Mouse (Mus musculus) ES-E14 (cell line): ENCODE measurements around the gene Klc2. TPM values are rescaled to one million over a fixed set of nuclear protein-coding genes. Genes with fewer than 3 reads are reported as not detected.

ENCODE experiments used
- DNase-seq: peaks from one replicate; pipeline ENCODE4 v3.0.0-alpha.2; 2013; ENCODE audit warnings: low read depth, low spot score
- H3K27ac ChIP-seq: 2 replicates; pipeline ENCODE4 v1.5.1; 2012; ENCODE audit warnings: low read depth, mild to moderate bottlenecking, low read length, moderate library complexity, mixed read lengths; ENCODE audit not compliant: poor library complexity, insufficient read depth, severe bottlenecking
- H3K36me3 ChIP-seq: 2 replicates; pipeline ENCODE4 v1.6.1; 2012; ENCODE audit warnings: mild to moderate bottlenecking, low read length, moderate library complexity, mixed read lengths; ENCODE audit not compliant: control insufficient read depth, poor library complexity, insufficient read depth, severe bottlenecking
- H3K4me1 ChIP-seq, 2 experiments: fragments of 150-350 bp in 1 of 2; sonication (generic) in 1 of 2; 2 replicates each; pipeline ENCODE4 v1.6.1; 2012; ENCODE audit warnings: low read length in 2 of 2, mild to moderate bottlenecking in 1 of 2, mixed read lengths in 1 of 2; ENCODE audit not compliant: control insufficient read depth in 2 of 2, insufficient read depth in 2 of 2, poor library complexity in 1 of 2
- H3K4me3 ChIP-seq, 2 experiments: fragments of 150-350 bp in 1 of 2; sonication (generic) in 1 of 2; 2 replicates each; pipeline ENCODE4 v1.5.1; 2012; ENCODE audit warnings: low read length in 2 of 2, low read depth in 1 of 2, mild to moderate bottlenecking in 1 of 2, mixed read lengths in 1 of 2; ENCODE audit not compliant: insufficient read depth in 1 of 2, poor library complexity in 1 of 2, severe bottlenecking in 1 of 2
- H3K9ac ChIP-seq: 2 replicates; pipeline ENCODE4 v1.6.1; 2012; ENCODE audit warnings: low read depth, mild to moderate bottlenecking, low read length, mixed read lengths; ENCODE audit not compliant: poor library complexity, insufficient read depth, severe bottlenecking
- H3K9me3 ChIP-seq: fragments of 150-350 bp; sonication (generic); 2 replicates; pipeline ENCODE4 v1.6.1; 2012; ENCODE audit warnings: low read depth, mild to moderate bottlenecking, low read length; ENCODE audit not compliant: control insufficient read depth, insufficient read depth
- CHD2 ChIP-seq: IDR thresholded peaks from 2 replicates; pipeline ENCODE4 v1.6.1; 2014; ENCODE audit warnings: mild to moderate bottlenecking, low read depth, low read length, inconsistent platforms
- HCFC1 ChIP-seq: IDR thresholded peaks from 2 replicates; pipeline ENCODE4 v1.6.1; 2012; ENCODE audit warnings: low read length, inconsistent platforms, borderline replicate concordance; ENCODE audit not compliant: insufficient read depth
- MAFK ChIP-seq: IDR thresholded peaks from 2 replicates; pipeline ENCODE4 v1.6.1; 2014; ENCODE audit warnings: mild to moderate bottlenecking, low read depth, low read length, inconsistent platforms; ENCODE audit not compliant: insufficient read depth
- ZC3H11A ChIP-seq: IDR thresholded peaks from 2 replicates; pipeline ENCODE4 v1.6.1; 2012; ENCODE audit warnings: low read depth, mild to moderate bottlenecking, inconsistent platforms, low read length, borderline replicate concordance
- ZNF384 ChIP-seq: IDR thresholded peaks from 2 replicates; pipeline ENCODE4 v1.6.1; 2012; ENCODE audit warnings: low read depth, low read length, inconsistent platforms
- in situ Hi-C, 2 experiments: fragments of 600-800 bp; cut with MboI; formaldehyde crosslinking; loops; one replicate each; pipeline ENCODE4 v1.15.1; 2025; ENCODE audit warnings: low sequenced_read_pairs in 2 of 2, inconsistent platforms in 1 of 2; ENCODE audit not compliant: unreplicated experiment in 2 of 2
- total RNA-seq: library from RNA; depleted of rRNA; stranded (reverse); fragments of 300-350 nt; gene quantifications from 2 replicates; pipeline ENCODE4 v1.2.3, GENCODE M21; 2012

Klc2 gene
- total RNA-seq, 1 experiment, result 14.7 TPM

GRCm38 (mm10) chr19:5083961-5084833, 34.2 kb downstream of the Klc2 start:
- Histone ChIP-seq H3K36me3 (no peaks in the 10 kb centered on the region), H3K4me3 (peak overlapping the region; percentile 76 to 85; a peak in 2 of 4 replicates), H3K27ac (no peak overlapping the region), H3K9ac (no peak overlapping the region), H3K9me3 (no peaks in the 10 kb centered on the region), H3K4me1 (peaks cover 2 to 18% of the 10 kb centered on the region in 2 experiments; a peak in 3 of 4 replicates)
- TF ChIP-seq MAFK, result no peak
- TF ChIP-seq ZC3H11A, result no peak
- TF ChIP-seq HCFC1, result no peak
- no peak for TF ChIP-seq CHD2
- TF ChIP-seq ZNF384, result no peak
- in situ Hi-C loops, result no loop called here
- no peak for DNase-seq

- no peak for TF ChIP-seq HCFC1
- no peak for TF ChIP-seq MAFK
- TF ChIP-seq ZC3H11A, result no peak
- no peak for TF ChIP-seq CHD2
- TF ChIP-seq ZNF384, result no peak
- Histone ChIP-seq H3K4me1 (peaks cover 0 to 15% of the 10 kb centered on the region in 2 experiments; a peak in 2 of 4 replicates), H3K4me3 (peak overlapping the region; percentile 38 to 49; a peak in 3 of 4 replicates), H3K36me3 (no peaks in the 10 kb centered on the region), H3K9ac (no peak overlapping the region), H3K27ac (no peak overlapping the region), H3K9me3 (no peaks in the 10 kb centered on the region)
- DNase-seq, result no peak
- in situ Hi-C loops, result no loop called here
Measured at GRCm38 (mm10) chr19:5082596-5082995, 35.8 kb downstream of the Klc2 start.

GRCm38 (mm10) chr19:5082005-5082404, 36.4 kb downstream of the Klc2 start:
- peak overlapping the region; percentile 38 to 49 for H3K4me3 ChIP-seq
- H3K9ac ChIP-seq, result no peak overlapping the region
- DNase-seq, result no peak
- H3K27ac ChIP-seq, result no peak overlapping the region
- no peaks in the 10 kb centered on the region for H3K36me3 ChIP-seq
- TF ChIP-seq HCFC1 (no peak), CHD2 (no peak), ZNF384 (no peak), MAFK (no peak), ZC3H11A (no peak)
- H3K4me1 ChIP-seq, result peaks cover 0 to 11% of the 10 kb centered on the region in 2 experiments; a peak in 2 of 4 replicates
- in situ Hi-C loops, result no loop called here
- no peaks in the 10 kb centered on the region for H3K9me3 ChIP-seq

GRCm38 (mm10) chr19:5079279-5079678, 39.1 kb downstream of the Klc2 start:
- peaks cover 0 to 7% of the 10 kb centered on the region in 2 experiments; a peak in 1 of 4 replicates for H3K4me1 ChIP-seq
- no peak overlapping the region for H3K9ac ChIP-seq
- H3K27ac ChIP-seq, result no peak overlapping the region
- H3K36me3 ChIP-seq, result no peaks in the 10 kb centered on the region
- H3K9me3 ChIP-seq, result no peaks in the 10 kb centered on the region
- DNase-seq, result no peak
- in situ Hi-C loops, result no loop called here
- TF ChIP-seq ZNF384 (no peak), CHD2 (no peak), MAFK (no peak), HCFC1 (no peak), ZC3H11A (no peak)
- no peak overlapping the region for H3K4me3 ChIP-seq
